Mouse (Mus musculus) hematopoietic multipotent progenitor cell, adult 10-12 weeks (in vitro differentiated cells): Measurements from ENCODE around the gene Qtrt1. TPM values are rescaled to one million over a fixed set of nuclear protein-coding genes. Genes with fewer than 3 reads are reported as not detected.

Source experiments
- polyA plus RNA-seq: library from polyadenylated mRNA; stranded (reverse); fragments of >175 nt; gene quantifications from 2 replicates; pipeline ENCODE4 v1.2.3, GENCODE M21; 2012; ENCODE audit warnings: low replicate concordance

The Qtrt1 gene
- 38.9 and 44.8 TPM in 2 replicates for polyA plus RNA-seq

DNA sequence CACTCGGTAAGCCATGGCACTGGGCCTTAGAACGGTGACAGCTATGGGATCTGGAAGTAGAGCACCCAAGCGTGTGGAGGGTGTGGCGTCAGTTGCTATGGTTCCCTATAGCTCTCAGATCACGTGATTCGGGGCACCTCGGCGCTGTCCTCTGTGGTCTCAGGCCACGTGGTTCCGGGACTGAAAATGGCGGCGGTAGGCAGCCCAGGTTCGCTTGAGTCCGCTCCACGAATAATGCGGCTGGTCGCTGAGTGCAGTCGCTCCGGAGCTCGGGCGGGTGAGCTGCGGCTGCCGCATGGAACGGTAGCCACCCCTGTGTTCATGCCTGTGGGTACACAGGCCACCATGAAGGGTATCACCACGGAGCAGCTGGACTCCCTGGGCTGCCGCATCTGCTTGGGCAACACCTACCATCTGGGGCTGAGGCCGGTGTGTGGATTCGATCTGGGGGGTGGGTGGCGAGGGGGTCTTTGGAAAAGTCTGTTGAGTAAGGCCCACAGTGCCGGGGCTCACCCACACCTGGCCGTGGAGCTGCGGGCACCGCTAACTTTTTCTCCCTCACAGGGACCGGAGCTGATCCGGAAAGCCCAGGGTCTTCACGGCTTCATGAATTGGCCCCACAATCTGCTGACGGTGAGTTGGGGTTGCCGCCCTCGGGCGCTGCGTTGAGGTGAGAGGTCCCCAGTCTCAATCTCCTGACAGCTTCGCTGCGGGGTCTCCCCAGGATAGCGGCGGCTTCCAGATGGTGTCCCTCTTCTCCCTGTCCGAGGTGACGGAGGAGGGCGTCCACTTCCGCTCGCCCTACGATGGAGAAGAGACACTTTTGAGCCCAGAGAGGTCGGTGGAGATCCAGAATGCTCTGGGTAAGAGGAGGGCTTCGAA lies at the start of gene Qtrt1:
Gene Qtrt1 (plus strand): TSS at position 169 of the 882 bp plus-strand sequence.

GRCm38 (mm10) chr9:21367357-21368111 lies 44.1 kb upstream of the Qtrt1 start, which contains the start of gene Ilf3:
Ilf3 (plus strand) TSS chr9:21367871.

DNA sequence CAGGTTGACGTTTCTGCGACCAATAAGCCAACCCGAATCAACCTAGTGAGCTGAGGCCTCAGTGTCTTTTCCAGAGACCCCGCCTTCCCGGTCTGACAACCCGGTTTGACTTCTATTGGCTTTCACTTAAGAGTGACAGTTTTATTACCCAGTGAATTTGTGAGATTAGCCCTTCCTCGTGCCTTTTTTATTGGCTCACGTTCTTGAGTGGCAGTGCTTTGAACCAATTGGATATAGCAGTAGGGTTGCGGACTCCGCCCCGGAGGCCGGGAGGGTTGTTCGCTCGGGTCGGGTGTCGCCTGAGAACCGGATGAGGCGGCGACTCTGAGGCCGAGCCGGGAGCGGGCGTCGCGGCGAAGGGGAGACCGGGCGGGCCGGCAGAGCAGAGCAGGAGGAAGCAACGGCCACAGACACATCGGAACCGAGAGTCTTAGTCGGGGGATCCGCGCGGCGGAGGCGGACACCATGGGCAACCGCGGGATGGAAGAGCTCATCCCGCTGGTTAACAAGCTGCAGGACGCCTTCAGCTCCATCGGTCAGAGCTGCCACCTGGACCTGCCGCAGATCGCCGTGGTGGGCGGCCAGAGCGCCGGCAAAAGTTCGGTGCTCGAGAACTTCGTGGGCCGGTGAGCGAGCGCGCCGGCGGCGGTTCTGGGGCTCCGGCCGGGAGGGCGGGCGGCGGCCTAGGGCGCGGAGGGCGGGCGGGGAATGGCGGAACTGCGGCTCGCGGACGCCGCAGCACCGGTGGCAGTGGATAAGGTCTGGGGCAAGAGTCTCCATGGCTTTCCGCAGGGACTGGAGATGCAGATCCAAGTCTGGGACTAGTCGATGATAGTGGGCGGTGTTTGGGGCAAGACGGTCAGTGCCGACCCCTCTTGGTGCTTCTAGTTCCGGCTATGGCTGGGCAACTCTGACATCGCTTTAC lies 13.3 kb downstream of the Qtrt1 start, which contains the start of gene Dnm2:
Gene Dnm2 (plus strand): TSS at position 278 of the 925 bp plus-strand sequence.

Other genes starting within 250 kb of the Qtrt1 start
- gene Pde4a, start 246.1 kb upstream of the Qtrt1 start, polyA plus RNA-seq = 9.8 and 19.5 TPM in 2 replicates
- 49.8 and 76.0 TPM in 2 replicates for gene Keap1, start 172.5 kb upstream of the Qtrt1 start, polyA plus RNA-seq
- gene S1pr5, start 163.4 kb upstream of the Qtrt1 start, polyA plus RNA-seq = 11.6 and 51.4 TPM in 2 replicates
- 33.9 and 64.0 TPM in 2 replicates for gene Atg4d, start 146.5 kb upstream of the Qtrt1 start, polyA plus RNA-seq
- 46.0 and 65.5 TPM in 2 replicates for gene Kri1, start 123.9 kb upstream of the Qtrt1 start, polyA plus RNA-seq
- gene Cdkn2d, start 120.4 kb upstream of the Qtrt1 start, polyA plus RNA-seq = 41.8 and 71.5 TPM in 2 replicates
- gene Ap1m2, start 99.5 kb upstream of the Qtrt1 start, polyA plus RNA-seq = 0.49 and 2.3 TPM in 2 replicates
- 192 and 204 TPM in 2 replicates for gene Slc44a2, start 91.1 kb upstream of the Qtrt1 start, polyA plus RNA-seq
- gene Ilf3, start 44.0 kb upstream of the Qtrt1 start, polyA plus RNA-seq = 61.2 and 70.8 TPM in 2 replicates
- 702 and 1,736 TPM in 2 replicates for gene Dnm2, start 13.1 kb downstream of the Qtrt1 start, polyA plus RNA-seq
- gene Tmed1, start 98.4 kb downstream of the Qtrt1 start, polyA plus RNA-seq = 5.3 and 6.6 TPM in 2 replicates
- gene AB124611, start 114.3 kb downstream of the Qtrt1 start, polyA plus RNA-seq = 222 and 323 TPM in 2 replicates
- 88.3 and 96.9 TPM in 2 replicates for gene Carm1, start 135.1 kb downstream of the Qtrt1 start, polyA plus RNA-seq
- gene Timm29, start 180.9 kb downstream of the Qtrt1 start, polyA plus RNA-seq = 10.9 and 12.0 TPM in 2 replicates
- gene Yipf2, start 181.0 kb downstream of the Qtrt1 start, polyA plus RNA-seq = 9.9 and 14.6 TPM in 2 replicates
- 142 and 259 TPM in 2 replicates for gene Smarca4, start 204.3 kb downstream of the Qtrt1 start, polyA plus RNA-seq